Mouse (Mus musculus) testis, adult 2 months (tissue): ENCODE measurements around the gene Creb3. TPM values are rescaled to one million over a fixed set of nuclear protein-coding genes. Genes with fewer than 3 reads are reported as not detected.

Experiments
- H3K27ac ChIP-seq: fragments of 200-500 bp; 2 replicates; pipeline ENCODE4 v1.5.1; 2012; ENCODE audit warnings: low read depth, low read length; ENCODE audit not compliant: control insufficient read depth, insufficient read depth
- H3K27me3 ChIP-seq: fragments of 200-500 bp; 2 replicates; pipeline ENCODE4 v1.6.1; 2012; ENCODE audit warnings: mild to moderate bottlenecking, low read length, moderate library complexity; ENCODE audit not compliant: control insufficient read depth, insufficient read depth
- H3K36me3 ChIP-seq: fragments of 200-500 bp; 2 replicates; pipeline ENCODE4 v1.6.1; 2012; ENCODE audit warnings: mild to moderate bottlenecking, low read length; ENCODE audit not compliant: control insufficient read depth, insufficient read depth
- H3K4me1 ChIP-seq: fragments of 200-500 bp; 2 replicates; pipeline ENCODE4 v1.6.1; 2012; ENCODE audit warnings: low read length; ENCODE audit not compliant: control insufficient read depth, insufficient read depth
- H3K4me3 ChIP-seq: fragments of 200-500 bp; 2 replicates; pipeline ENCODE4 v1.5.1; 2012; ENCODE audit warnings: low read depth, mild to moderate bottlenecking, low read length, moderate library complexity, mixed read lengths; ENCODE audit not compliant: control insufficient read depth
- CTCF ChIP-seq: fragments of 200-500 bp; IDR thresholded peaks from 2 replicates; pipeline ENCODE4 v1.5.1; 2012; ENCODE audit warnings: low read depth, mild to moderate bottlenecking, inconsistent platforms, low read length, moderate library complexity; ENCODE audit not compliant: control insufficient read depth, insufficient read depth, insufficient replicate concordance
- POLR2A ChIP-seq: fragments of 200-500 bp; IDR thresholded peaks from 2 replicates; pipeline ENCODE4 v1.6.1; 2012; ENCODE audit warnings: low read depth, mild to moderate bottlenecking, inconsistent platforms, low read length, moderate library complexity; ENCODE audit not compliant: control insufficient read depth
- polyA plus RNA-seq: library from polyadenylated mRNA; depleted of rRNA; stranded (reverse); fragments of >200 nt; gene quantifications from 2 replicates; pipeline ENCODE4 v1.2.3, GENCODE M21; 2012

Gene Creb3
- polyA plus RNA-seq, 1 experiment, result 35.0 TPM

DNA sequence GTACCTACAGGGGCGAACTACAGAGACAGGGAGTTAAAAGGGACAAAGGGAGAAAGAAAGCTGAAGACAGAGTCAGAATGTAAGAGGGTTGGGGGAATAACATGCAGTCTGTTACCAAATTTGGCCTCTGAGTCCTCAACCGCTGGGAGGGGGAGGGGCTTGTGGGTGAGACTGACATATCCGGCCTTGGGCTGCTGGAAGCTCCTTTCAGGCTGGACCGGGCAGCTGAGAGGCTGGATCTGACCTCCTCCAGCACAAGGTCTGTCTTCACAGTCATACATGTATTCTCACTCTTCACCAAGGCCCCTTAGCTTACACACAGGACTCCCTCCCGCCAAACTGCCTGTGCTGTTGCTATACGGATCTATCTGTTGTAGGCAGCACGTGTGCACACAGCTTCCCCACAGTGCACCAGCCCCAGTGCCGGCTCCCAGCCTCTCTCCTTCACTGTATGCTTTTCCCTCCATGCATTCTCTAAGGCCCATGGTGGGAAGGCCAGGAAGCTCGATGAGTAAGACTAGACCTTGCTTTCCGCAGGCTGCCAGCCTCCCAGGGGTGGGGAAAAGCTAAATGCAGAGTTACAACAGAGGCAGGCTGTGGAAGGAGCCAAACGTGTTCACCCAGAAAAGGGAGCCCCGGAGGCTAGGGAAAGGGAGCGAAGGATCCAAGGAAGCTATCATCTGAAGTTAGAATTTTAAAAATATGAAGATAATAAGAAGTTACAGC lies 3.3 kb upstream of the Creb3 start:
- peaks cover 2% of the 10 kb centered on the region for H3K36me3 ChIP-seq
- H3K4me1 ChIP-seq, result peaks cover 13% of the 10 kb centered on the region
- H3K4me3 ChIP-seq, result no peak overlapping the region
- peak overlapping the region; percentile 81 for H3K27ac ChIP-seq
- TF ChIP-seq POLR2A (peak; percentile 46; the same call in 1 of the 2 replicates), CTCF (no peak)
- H3K27me3 ChIP-seq, result no peaks in the 10 kb centered on the region

DNA sequence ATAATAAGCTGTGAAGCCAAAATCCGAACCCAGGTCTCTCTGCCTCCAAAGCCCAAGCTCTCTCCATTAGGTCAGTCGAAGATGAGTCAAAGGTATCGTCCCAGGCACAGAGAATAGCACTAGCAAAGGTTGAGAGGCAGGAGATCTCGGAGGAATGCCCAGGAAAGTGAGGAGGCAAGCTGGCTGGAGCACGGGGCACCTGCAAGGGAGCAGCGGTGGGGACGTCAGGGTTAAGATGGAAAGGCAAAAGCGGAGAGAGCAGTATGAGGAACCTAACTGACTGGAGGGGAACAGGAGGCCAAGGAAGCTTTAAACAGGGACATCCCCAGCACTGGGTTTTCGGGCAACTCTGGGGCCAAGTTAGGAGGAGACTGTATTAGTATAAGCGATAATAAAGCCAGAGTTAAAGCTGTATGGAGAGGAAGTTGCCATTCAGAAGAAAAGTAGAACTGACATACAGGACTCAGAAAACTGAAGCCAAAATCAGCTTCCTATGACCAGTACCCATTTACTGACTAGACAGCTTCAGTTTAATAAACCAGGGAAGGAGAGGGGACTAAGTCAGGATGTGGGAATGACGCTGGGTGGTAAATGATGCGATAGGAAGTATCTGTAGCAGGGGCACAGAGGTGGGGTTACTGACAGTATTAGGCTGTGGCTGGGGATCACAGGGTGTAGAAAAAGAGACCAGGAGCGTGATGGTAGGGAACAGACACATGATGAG lies 2.5 kb upstream of the Creb3 start:
- H3K27me3 ChIP-seq, result no peaks in the 10 kb centered on the region
- peaks cover 13% of the 10 kb centered on the region for H3K4me1 ChIP-seq
- no peak for TF ChIP-seq CTCF
- TF ChIP-seq POLR2A, result no peak
- no peak overlapping the region for H3K4me3 ChIP-seq
- H3K27ac ChIP-seq, result peak overlapping the region; percentile 35; the same call in 1 of the 2 replicates
- H3K36me3 ChIP-seq, result peaks cover 2% of the 10 kb centered on the region

DNA sequence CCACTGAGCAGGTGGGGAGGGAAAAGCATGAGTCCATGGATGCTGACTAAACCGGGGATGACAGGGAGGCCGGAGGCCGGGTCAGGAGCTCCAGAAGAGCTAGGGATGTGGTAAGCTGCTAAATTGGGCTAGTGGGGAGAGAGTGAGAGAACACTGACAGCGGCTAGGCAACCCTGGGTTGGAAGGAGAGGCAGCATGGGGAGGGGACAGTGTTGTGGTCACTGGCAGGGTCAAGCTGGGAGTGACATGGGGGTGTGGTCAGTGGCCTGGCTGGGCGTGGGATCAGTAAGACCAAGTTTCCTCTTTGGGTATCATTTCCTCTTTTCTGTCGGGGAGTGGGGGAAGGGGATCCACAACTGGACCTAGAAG lies 1.9 kb upstream of the Creb3 start:
- peaks cover 2% of the 10 kb centered on the region for H3K36me3 ChIP-seq
- peaks cover 13% of the 10 kb centered on the region for H3K4me1 ChIP-seq
- H3K27me3 ChIP-seq, result no peaks in the 10 kb centered on the region
- peak overlapping the region; percentile 35; the same call in 1 of the 2 replicates for H3K27ac ChIP-seq
- TF ChIP-seq CTCF, result no peak
- TF ChIP-seq POLR2A, result no peak
- no peak overlapping the region for H3K4me3 ChIP-seq

DNA sequence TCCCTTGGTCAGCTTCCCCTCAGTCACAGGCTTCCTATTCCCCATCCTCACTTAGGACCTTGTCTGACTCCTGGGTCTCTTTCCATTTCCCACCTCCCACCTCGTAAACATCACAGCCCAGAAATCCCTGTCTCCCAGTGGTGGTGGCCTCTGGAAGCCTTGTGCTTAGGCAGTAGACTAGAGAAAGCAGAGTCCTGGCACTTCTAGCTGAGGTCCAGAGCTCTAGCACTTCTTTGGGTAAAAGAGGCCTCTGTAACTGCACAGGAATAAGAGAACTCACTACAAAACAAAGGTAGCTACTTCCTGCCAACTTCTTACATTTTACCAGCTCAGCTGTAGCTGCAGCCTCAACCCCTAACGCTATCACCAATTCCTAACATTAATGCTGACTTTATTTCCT lies 1.2 kb upstream of the Creb3 start:
- no peak for TF ChIP-seq CTCF
- TF ChIP-seq POLR2A, result no peak
- Histone ChIP-seq H3K36me3 (no peaks in the 10 kb centered on the region; the same call in none of the 2 replicates), H3K4me3 (peak overlapping the region; percentile 1), H3K27ac (no peak overlapping the region), H3K27me3 (no peaks in the 10 kb centered on the region), H3K4me1 (peaks cover 13% of the 10 kb centered on the region)

DNA sequence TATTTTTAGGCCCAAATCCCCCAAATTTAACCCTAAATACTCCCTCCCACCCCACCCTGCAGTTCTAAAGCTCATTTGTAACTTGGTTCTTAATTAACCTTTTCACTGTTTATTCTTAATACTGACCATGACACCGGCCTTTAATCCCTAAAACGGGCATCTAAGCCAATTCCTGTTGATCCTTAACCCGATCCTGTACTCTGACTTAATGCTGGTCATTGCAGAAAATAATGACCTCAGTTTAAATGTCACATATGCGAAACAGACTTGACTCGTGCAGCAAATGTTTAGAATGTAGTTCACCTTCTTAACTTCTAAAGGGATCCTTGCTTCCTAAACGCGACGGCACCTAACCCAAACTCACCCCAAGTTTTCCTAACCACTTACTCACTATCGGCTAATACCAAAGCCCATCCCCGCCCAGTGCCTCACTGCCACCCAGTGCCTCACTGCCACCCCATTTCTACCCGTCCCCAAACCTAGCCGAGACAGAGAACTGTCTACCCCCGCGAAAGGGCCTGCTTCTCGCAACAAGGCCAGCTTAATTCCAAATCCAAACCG lies 616 bp upstream of the Creb3 start:
- peak overlapping the region; percentile 85 for H3K4me3 ChIP-seq
- no peaks in the 10 kb centered on the region; the same call in 1 of the 2 replicates for H3K36me3 ChIP-seq
- H3K4me1 ChIP-seq, result peaks cover 13% of the 10 kb centered on the region
- TF ChIP-seq POLR2A (no peak), CTCF (no peak)
- peak overlapping the region; percentile 84 for H3K27ac ChIP-seq
- no peaks in the 10 kb centered on the region for H3K27me3 ChIP-seq

DNA sequence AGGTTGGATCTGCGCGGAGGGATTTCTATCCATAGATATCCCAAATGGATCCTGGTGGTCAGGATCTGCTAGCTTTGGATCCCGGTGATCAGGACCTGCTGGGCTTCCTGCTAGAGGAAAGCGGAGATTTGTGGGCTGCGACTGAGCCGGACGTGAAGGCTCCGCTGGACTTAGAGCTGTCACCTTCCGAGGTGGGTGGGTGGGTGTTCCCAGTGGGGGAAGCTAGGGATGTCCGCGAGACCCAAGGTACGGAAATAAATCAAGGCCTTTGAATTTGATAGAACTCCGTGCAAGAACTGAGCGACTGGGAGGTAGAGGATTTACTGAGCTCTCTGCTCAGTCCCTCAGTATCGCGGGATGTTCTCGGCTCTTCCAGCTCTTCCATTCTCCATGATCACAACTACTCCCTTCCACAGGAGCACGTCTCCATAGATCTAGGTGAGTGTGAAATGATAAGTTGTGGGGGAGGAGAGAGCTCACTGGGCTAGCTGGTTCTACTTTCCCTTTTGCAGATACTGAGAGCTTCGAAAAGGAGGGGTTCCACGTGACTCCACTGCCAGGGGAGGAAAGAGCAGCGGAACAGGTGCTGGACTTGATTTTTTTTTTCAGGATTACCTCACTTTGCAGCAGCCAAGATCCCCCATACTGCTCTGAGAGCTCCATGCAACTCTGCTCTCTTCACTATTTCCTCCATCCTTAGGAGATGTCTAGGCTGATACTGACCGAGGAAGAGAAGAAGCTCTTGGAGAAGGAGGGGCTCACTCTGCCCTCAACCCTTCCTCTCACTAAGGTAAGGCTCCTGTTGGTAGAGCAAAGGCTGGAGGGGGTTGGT lies 853 bp downstream of the Creb3 start:
- H3K4me3 ChIP-seq, result peak overlapping the region; percentile 85
- peaks cover 13% of the 10 kb centered on the region for H3K4me1 ChIP-seq
- no peaks in the 10 kb centered on the region for H3K27me3 ChIP-seq
- no peak for TF ChIP-seq POLR2A
- no peak for TF ChIP-seq CTCF
- no peaks in the 10 kb centered on the region; the same call in 1 of the 2 replicates for H3K36me3 ChIP-seq
- peak overlapping the region; percentile 58 for H3K27ac ChIP-seq
